Mouse (Mus musculus) G1E (cell line): ENCODE data around the gene Rtl1. TPM values are rescaled to one million over a fixed set of nuclear protein-coding genes. Genes with fewer than 3 reads are reported as not detected.

Source experiments
- ATAC-seq: 2 replicates; pipeline ENCODE4 v1.8.0; 2016; ENCODE audit warnings: mild to moderate bottlenecking; ENCODE audit not compliant: insufficient number of reproducible peaks, poor library complexity, low FRiP score, severe bottlenecking; ENCODE audit errors: extremely low read depth
- DNase-seq: peaks from one replicate; pipeline ENCODE4 v3.0.0; 2012; ENCODE audit warnings: low spot score
- H3K27me3 ChIP-seq: 2 replicates; pipeline ENCODE4 v1.6.1; 2012; ENCODE audit warnings: mild to moderate bottlenecking, low read length, inconsistent platforms; ENCODE audit not compliant: insufficient read depth
- H3K36me3 ChIP-seq: replicated peaks from 2 replicates; pipeline ENCODE3; 2012; ENCODE audit warnings: mild to moderate bottlenecking, inconsistent platforms
- H3K4me1 ChIP-seq: 2 replicates; pipeline ENCODE4 v1.6.1; 2012; ENCODE audit warnings: low read depth, low read length, inconsistent platforms, mixed read lengths; ENCODE audit not compliant: insufficient read depth
- H3K4me3 ChIP-seq: 2 replicates; pipeline ENCODE4 v1.5.1; 2012; ENCODE audit warnings: low read depth, mild to moderate bottlenecking, inconsistent platforms, low read length, moderate library complexity, mixed read lengths
- H3K9me3 ChIP-seq: replicated peaks from 2 replicates; pipeline ENCODE4 v1.6.1; 2012; ENCODE audit warnings: inconsistent platforms
- CTCF ChIP-seq: IDR thresholded peaks from 2 replicates; pipeline ENCODE4 v1.5.1; 2012; ENCODE audit warnings: low read depth, low read length, inconsistent platforms, mixed read lengths
- GATA1 ChIP-seq: IDR thresholded peaks from 2 replicates; pipeline ENCODE4 v1.6.1; 2012; ENCODE audit warnings: borderline replicate concordance, low read length, inconsistent platforms, mixed read lengths
- GATA2 ChIP-seq: IDR thresholded peaks from 2 replicates; pipeline ENCODE4 v1.6.1; 2012; ENCODE audit warnings: low read depth, low read length, inconsistent platforms, borderline replicate concordance
- POLR2AphosphoS5 ChIP-seq: IDR thresholded peaks from 2 replicates; pipeline ENCODE4 v1.6.1; 2012; ENCODE audit warnings: low read depth, low read length, inconsistent platforms; ENCODE audit not compliant: insufficient replicate concordance
- TAL1 ChIP-seq: conservative IDR thresholded peaks from 2 replicates; pipeline ENCODE4 v1.6.1; 2012; ENCODE audit warnings: low read depth, low read length, inconsistent platforms, mixed read lengths
- polyA plus RNA-seq: library from polyadenylated mRNA; stranded (reverse); fragments of >175 nt; gene quantifications from 2 replicates; pipeline ENCODE4 v1.2.3, GENCODE M21; 2012
- total RNA-seq, 2 experiments: library from RNA; stranded (forward) in 1 of 2; stranded (reverse) in 1 of 2; fragments of 200-1000 nt in 1 of 2; fragments of >200 nt in 1 of 2; fragmentation: Nextera tagmentation in 1 of 2; gene quantifications; 2 replicates each; pipeline ENCODE4 v1.2.3; 2014 to 2017

Gene Rtl1
- total and polyA plus RNA-seq, 3 experiments, result 0.11 TPM; not detected in 2

GRCm38 (mm10) chr12:109543281-109543923, 56.7 kb downstream of the Rtl1 start:
- no peaks in the 10 kb centered on the region for H3K4me1 ChIP-seq
- DNase-seq, result no peak

GRCm38 (mm10) chr12:109542635-109543249, 57.4 kb downstream of the Rtl1 start:
- TF ChIP-seq TAL1 (no peak), GATA2 (no peak), GATA1 (no peak), CTCF (no peak), POLR2AphosphoS5 (no peak)
- ATAC-seq, result no peak
- Histone ChIP-seq H3K4me3 (no peak overlapping the region; the same call in 1 of the 2 replicates), H3K9me3 (peaks cover 85% of the 10 kb centered on the region), H3K36me3 (no peaks in the 10 kb centered on the region), H3K4me1 (no peaks in the 10 kb centered on the region), H3K27me3 (no peaks in the 10 kb centered on the region)
- DNase-seq, result no peak

More at GRCm38 (mm10) chr12:109543281-109543923, 56.7 kb downstream of the Rtl1 start:
- Histone ChIP-seq H3K36me3 (no peaks in the 10 kb centered on the region), H3K27me3 (no peaks in the 10 kb centered on the region), H3K4me3 (no peak overlapping the region), H3K9me3 (peaks cover 88% of the 10 kb centered on the region)
- no peak for TF ChIP-seq GATA1
- no peak for TF ChIP-seq TAL1
- no peak for TF ChIP-seq CTCF
- TF ChIP-seq GATA2, result no peak
- no peak for TF ChIP-seq POLR2AphosphoS5
- ATAC-seq, result no peak

- Histone ChIP-seq H3K9me3 (peaks cover 82% of the 10 kb centered on the region), H3K36me3 (no peaks in the 10 kb centered on the region), H3K27me3 (no peaks in the 10 kb centered on the region), H3K4me1 (no peaks in the 10 kb centered on the region), H3K4me3 (no peak overlapping the region)
- DNase-seq, result no peak
- TF ChIP-seq TAL1 (no peak), GATA2 (no peak), CTCF (no peak), POLR2AphosphoS5 (no peak), GATA1 (no peak)
- ATAC-seq, result no peak
These were observed 58.1 kb downstream of the Rtl1 start for GRCm38 (mm10) chr12:109542011-109542410.

GRCm38 (mm10) chr12:109541540-109541899, 58.6 kb downstream of the Rtl1 start:
- no peaks in the 10 kb centered on the region for H3K4me1 ChIP-seq
- no peak for TF ChIP-seq TAL1
- TF ChIP-seq GATA2, result no peak
- TF ChIP-seq CTCF, result no peak
- TF ChIP-seq GATA1, result no peak
- TF ChIP-seq POLR2AphosphoS5, result no peak
- H3K27me3 ChIP-seq, result no peaks in the 10 kb centered on the region
- no peaks in the 10 kb centered on the region for H3K36me3 ChIP-seq
- ATAC-seq, result no peak
- DNase-seq, result no peak
- peaks cover 84% of the 10 kb centered on the region for H3K9me3 ChIP-seq
- no peak overlapping the region for H3K4me3 ChIP-seq

GRCm38 (mm10) chr12:109540739-109541539, 59.2 kb downstream of the Rtl1 start:
- Histone ChIP-seq H3K4me1 (no peaks in the 10 kb centered on the region), H3K9me3 (peaks cover 83% of the 10 kb centered on the region), H3K27me3 (no peaks in the 10 kb centered on the region), H3K4me3 (no peak overlapping the region), H3K36me3 (no peaks in the 10 kb centered on the region)
- no peak for ATAC-seq
- TF ChIP-seq GATA2, result no peak
- no peak for TF ChIP-seq TAL1
- TF ChIP-seq POLR2AphosphoS5, result no peak
- TF ChIP-seq GATA1, result no peak
- TF ChIP-seq CTCF, result no peak
- DNase-seq, result no peak

GRCm38 (mm10) chr12:109539950-109540349, 60.2 kb downstream of the Rtl1 start:
- DNase-seq (no peak), ATAC-seq (no peak)
- no peaks in the 10 kb centered on the region for H3K4me1 ChIP-seq
- no peak overlapping the region for H3K4me3 ChIP-seq
- TF ChIP-seq GATA2 (no peak), GATA1 (no peak), TAL1 (no peak), POLR2AphosphoS5 (no peak), CTCF (no peak)
- peaks cover 84% of the 10 kb centered on the region for H3K9me3 ChIP-seq
- H3K36me3 ChIP-seq, result no peaks in the 10 kb centered on the region
- no peaks in the 10 kb centered on the region for H3K27me3 ChIP-seq

Other genes starting within 250 kb of the Rtl1 start
- not detected in 2 replicates for gene Dlk1, start 147.5 kb downstream of the Rtl1 start, total RNA-seq (2014; fragmentation: Nextera tagmentation)
- 0.76 TPM in 1 of 2 replicates, not detected in the other for gene Dlk1, start 147.5 kb downstream of the Rtl1 start, total RNA-seq (2017)
- gene Dlk1, start 147.5 kb downstream of the Rtl1 start, polyA plus RNA-seq, result not detected in 2 replicates